Mouse (Mus musculus): ENCODE measurements around the gene Ear2. TPM values are rescaled to one million over a fixed set of nuclear protein-coding genes. Genes with fewer than 3 reads are reported as not detected.

The Ear2 gene
- polyA plus RNA-seq, 1 experiment from 2014 or later: not detected

Other genes with a start within 250 kb of the Ear2 start
- gene Ear1, start 227.1 kb upstream of the Ear2 start, polyA plus RNA-seq (2016; fragmentation: Nextera tagmentation; extraction: Ambion mirVana): not detected in 2 replicates
- gene Ear10, start 179.1 kb upstream of the Ear2 start, polyA plus RNA-seq (2016; fragmentation: Nextera tagmentation; extraction: Ambion mirVana): not detected in 2 replicates
- 11.3 and 11.9 TPM in 2 replicates for gene Gm8113, start 177.3 kb upstream of the Ear2 start, polyA plus RNA-seq (2016; fragmentation: Nextera tagmentation; extraction: Ambion mirVana)
- gene Ang5, start 145.6 kb upstream of the Ear2 start, polyA plus RNA-seq (2016; fragmentation: Nextera tagmentation; extraction: Ambion mirVana): not detected in 2 replicates
- not detected in 2 replicates for gene Ang6, start 100.4 kb upstream of the Ear2 start, polyA plus RNA-seq (2016; fragmentation: Nextera tagmentation; extraction: Ambion mirVana)
- gene Gm3327, start 21.2 kb downstream of the Ear2 start, polyA plus RNA-seq (2016; fragmentation: Nextera tagmentation; extraction: Ambion mirVana): not detected in 2 replicates
- gene Gm8212, start 95.0 kb downstream of the Ear2 start, polyA plus RNA-seq (2016; fragmentation: Nextera tagmentation; extraction: Ambion mirVana): not detected in 2 replicates
- not detected in 2 replicates for gene 4930503E14Rik, start 110.6 kb downstream of the Ear2 start, polyA plus RNA-seq (2016; fragmentation: Nextera tagmentation; extraction: Ambion mirVana)
- not detected in 2 replicates for gene Gm8220, start 182.9 kb downstream of the Ear2 start, polyA plus RNA-seq (2016; fragmentation: Nextera tagmentation; extraction: Ambion mirVana)
- not detected in 2 replicates for gene Gm5930, start 235.9 kb downstream of the Ear2 start, polyA plus RNA-seq (2016; fragmentation: Nextera tagmentation; extraction: Ambion mirVana)

Measured in limb, embryonic 12.5 days (tissue).